Comparison of ENCODE assay signal across 35 mouse cellular contexts in genomic region chr10:85054876-85055275, GRCm38 (mm10).
"Had no signal": no experiment of that assay in that cellular context is flagged by ENCODE, and none has a peak within 500 bp of the region (broad histone marks: within the 10 kb centered on the region; RNA-seq: fewer than 3 reads in every experiment).

No protein-coding gene starts in this region.

- H3K4me1 ChIP-seq: heart, embryonic 10.5 days; heart, embryonic 12.5 days; heart, embryonic 13.5 days; heart, embryonic 15.5 days; hindbrain, embryonic 10.5 days; hindbrain, embryonic 12.5 days; hindbrain, embryonic 13.5 days; hindbrain, embryonic 15.5 days; intestine, embryonic 15.5 days had no signal

- H3K4me3 ChIP-seq: heart, embryonic 10.5 days; heart, embryonic 12.5 days; heart, embryonic 13.5 days; heart, embryonic 15.5 days; hindbrain, embryonic 10.5 days; hindbrain, embryonic 12.5 days; hindbrain, embryonic 13.5 days; hindbrain, embryonic 15.5 days; intestine, embryonic 15.5 days; layer of hippocampus, adult 2 months; left cerebral cortex, adult 2 months had no signal

- ATAC-seq: hindbrain, embryonic 16.5 days; hindbrain, postnatal 0 days; inflammation-experienced regulatory T-cells, adult 6 months; intestine, embryonic 15.5 days; intestine, embryonic 16.5 days; intestine, postnatal 0 days had no signal

- H3K27me3 ChIP-seq: heart, embryonic 12.5 days; heart, embryonic 13.5 days; heart, embryonic 15.5 days; hindbrain, embryonic 12.5 days; intestine, embryonic 15.5 days had no signal

- H3K9ac ChIP-seq: heart, embryonic 12.5 days; heart, embryonic 13.5 days; heart, embryonic 15.5 days; hindbrain, embryonic 12.5 days; hindbrain, embryonic 13.5 days; hindbrain, embryonic 14.5 days; hindbrain, embryonic 15.5 days; intestine, embryonic 15.5 days had no signal

- H3K9me3 ChIP-seq: heart, embryonic 10.5 days; heart, embryonic 13.5 days; heart, embryonic 15.5 days; hindbrain, embryonic 10.5 days; hindbrain, embryonic 12.5 days; hindbrain, embryonic 13.5 days; hindbrain, embryonic 15.5 days; intestine, embryonic 15.5 days had no signal

- H3K4me2 ChIP-seq: heart, embryonic 11.5 days; heart, embryonic 12.5 days; heart, embryonic 13.5 days; heart, embryonic 15.5 days; hindbrain, embryonic 12.5 days; hindbrain, embryonic 13.5 days; hindbrain, embryonic 14.5 days; hindbrain, embryonic 15.5 days; intestine, embryonic 15.5 days had no signal

- H3K27ac ChIP-seq: heart, embryonic 10.5 days; heart, embryonic 13.5 days; heart, embryonic 15.5 days; hindbrain, embryonic 10.5 days; hindbrain, embryonic 12.5 days; hindbrain, embryonic 13.5 days; hindbrain, embryonic 14.5 days; hindbrain, embryonic 15.5 days; hindbrain, postnatal 0 days; intestine, embryonic 15.5 days; kidney, postnatal 0 days; layer of hippocampus, adult 2 months; left cerebral cortex, adult 2 months had no signal

- H3K36me3 ChIP-seq: heart, embryonic 10.5 days; heart, embryonic 12.5 days; heart, embryonic 13.5 days; heart, embryonic 15.5 days; hindbrain, embryonic 10.5 days; hindbrain, embryonic 12.5 days; hindbrain, embryonic 13.5 days; hindbrain, embryonic 15.5 days; intestine, embryonic 15.5 days had no signal

- DNase-seq: heart, postnatal 10 days; heart, postnatal 14 days; heart, postnatal 36 days; heart, postnatal 4 days; kidney, adult 11 months; kidney, adult 18-20 months; kidney, adult 2 months; kidney, adult 8-10 months; kidney, adult 9 months; kidney, postnatal 10 days; kidney, postnatal 14 days; kidney, postnatal 25 days; kidney, postnatal 36 days; kidney, postnatal 4 days; layer of hippocampus, adult 9-11 months; layer of hippocampus, postnatal 36 days had no signal
